Mouse (Mus musculus): ENCODE measurements around the gene Rab43.

Gene Rab43

DNA sequence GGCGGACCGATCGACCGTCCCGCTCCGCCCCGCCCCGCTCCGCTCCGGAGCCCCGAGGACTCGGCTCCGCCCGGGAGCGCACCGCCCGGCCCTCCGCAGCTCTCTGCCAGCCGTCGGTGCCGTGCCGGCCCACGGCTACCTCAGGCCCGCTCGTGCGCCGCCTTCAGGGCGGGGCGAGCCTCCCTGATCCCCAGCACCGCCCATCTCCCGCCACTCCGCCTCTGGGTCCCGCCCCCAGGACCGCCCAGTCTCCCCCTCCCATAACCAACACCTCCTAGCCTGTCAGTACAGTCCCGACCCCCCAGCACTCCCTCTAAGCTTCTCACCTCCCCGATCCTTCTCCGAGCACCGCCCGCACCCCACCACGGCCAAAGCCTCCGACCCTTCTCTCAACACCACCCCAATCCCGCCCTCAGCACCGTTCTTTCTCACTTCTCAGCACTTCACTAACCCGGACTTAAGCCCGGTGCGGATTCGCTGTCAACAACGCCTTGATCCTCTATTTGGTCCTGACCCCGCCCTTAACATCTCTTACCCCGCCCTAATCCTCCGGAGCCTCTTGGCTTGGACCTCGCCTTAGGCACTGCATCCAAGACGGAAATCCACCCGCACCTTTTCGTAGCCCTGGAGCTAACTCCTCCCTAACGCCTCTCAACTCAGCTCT is at the start of gene Rab43:
TSS of gene Rab43 (minus strand) at position 490 of the 664 bp plus-strand sequence.
- DNase-seq = peak; percentile 94

DNA sequence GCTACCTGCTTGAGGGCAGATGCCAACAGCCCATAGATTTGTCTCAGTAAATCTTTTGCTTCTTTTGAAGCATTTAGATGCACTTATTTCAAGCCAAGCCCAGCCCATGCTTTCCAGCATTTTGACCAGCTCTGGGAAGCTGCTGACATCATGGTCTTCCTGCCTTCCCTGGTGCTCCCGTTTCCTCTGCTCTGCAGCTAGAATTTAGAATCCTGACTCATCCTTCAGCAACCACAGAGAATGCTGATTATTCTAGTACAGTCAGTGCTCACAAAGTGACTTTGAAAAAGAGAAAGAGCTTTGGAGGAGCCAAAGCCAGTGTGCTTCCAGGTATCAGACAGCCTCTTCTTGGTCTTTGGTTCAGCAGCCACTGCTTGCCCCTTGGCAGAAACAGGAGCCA is 45.1 kb upstream of the Rab43 start:
- DNase-seq = no peak

DNA sequence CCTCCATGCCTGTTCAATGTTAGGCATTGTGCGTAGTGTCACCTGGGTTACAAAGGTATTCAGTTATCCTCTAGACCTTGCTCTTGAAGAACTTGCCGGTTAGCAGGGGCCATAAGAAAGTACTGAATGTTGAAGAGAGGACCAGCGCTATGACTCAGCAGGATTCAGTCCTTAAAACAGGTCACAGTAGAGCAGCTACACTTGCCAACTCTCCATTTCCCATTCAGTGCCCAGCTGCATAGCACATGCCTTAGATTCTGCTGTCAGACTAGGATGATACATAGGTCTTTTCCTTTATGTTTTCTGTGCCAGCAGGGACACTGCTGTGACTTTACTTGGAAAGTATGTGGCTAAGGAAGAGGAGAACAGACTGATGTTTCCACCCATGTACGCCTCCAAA is 41.5 kb upstream of the Rab43 start:
- peak; percentile 24 for DNase-seq

DNA sequence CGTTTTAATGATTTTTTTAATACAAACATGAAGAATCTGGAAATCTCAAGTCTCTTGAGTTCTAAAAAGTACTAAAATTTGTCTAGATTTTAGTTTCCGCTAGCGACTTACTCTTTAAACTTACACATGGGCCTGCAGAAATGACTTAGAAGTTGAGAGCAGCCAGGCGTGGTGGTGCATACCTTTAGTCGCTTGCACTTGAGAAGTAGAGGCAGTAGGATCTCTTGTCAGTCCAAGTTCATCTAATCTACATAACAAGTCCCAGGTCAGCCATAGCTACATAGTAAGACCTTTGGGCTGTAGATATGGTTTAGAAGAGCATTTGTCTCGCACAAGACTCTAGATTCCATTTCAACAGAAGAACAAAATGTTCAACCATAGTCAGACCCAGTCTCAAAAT is 39.9 kb upstream of the Rab43 start:
- no peak for DNase-seq

DNA sequence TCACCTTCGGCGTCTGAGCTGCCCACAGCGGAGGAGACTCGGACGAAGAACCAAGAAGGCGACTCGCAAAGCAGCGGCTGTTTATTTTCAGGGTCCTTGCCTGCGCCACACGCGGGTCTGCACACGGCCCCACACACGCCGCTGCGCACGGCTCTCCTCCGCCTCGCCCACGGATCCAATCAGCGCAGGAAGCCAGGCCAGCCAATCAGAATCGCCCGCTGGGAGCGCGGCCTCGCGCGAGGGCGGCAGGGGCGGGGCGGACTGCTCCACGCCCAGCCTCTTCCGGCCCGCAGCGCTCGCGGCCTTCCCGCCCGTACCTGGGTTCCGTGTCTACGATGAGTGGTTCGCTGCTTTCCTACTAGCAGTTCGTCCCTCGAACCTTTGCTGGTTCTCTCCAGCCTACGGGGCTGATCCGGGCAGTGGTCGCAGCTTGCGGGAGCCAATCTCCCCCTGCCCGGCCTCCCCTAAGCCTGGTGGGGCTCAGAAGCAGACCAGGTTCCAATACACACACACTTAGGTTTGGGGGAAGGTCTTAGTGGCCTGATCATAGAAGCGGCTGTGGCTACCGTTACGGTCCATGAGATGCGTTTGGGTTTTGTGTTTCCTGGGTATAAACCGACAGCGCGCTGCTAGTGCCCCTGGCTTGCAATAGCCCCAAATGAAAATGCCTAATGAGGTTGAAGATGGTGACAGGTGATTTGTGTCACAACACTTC is 39.1 kb upstream of the Rab43 start, which contains the start of gene Cnbp:
TSS of gene Cnbp (minus strand) at position 207 of the 715 bp plus-strand sequence.
- DNase-seq = peak; percentile 94

DNA sequence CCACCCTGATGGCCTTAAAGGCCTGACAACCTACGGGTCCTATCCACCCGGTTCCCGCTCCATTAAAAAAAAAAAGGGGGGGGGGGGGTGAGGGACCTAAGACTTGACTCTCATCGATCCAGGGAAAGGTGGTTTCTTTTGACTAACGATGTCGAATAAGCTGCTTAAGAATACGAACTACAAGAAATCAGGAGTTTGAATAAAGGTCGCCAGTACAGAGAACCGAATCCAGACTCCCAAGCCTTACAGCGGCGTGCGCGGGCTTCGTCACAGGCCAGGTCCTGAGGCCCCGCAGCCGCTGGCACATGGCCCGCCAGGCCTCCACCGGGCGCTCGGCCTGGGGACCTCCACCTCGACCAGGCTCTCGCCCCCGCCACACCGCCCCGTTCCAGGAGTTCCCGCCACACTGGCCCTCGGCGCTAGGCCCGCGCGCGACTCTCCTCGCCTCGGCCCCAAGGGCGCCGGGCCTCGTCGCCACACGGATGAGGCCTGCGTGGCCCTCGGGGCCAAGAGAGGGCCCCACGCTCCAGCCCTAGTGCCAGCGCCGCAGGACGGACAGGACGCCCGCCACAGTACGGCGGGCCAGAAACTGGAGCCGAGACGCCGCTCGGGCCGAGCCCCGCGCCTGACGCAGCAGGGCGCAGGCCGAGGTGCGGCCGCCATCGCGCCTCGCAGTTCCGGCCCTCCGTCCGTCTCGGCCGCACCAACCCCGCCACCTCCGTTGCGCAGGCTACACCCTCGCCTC is 38.4 kb upstream of the Rab43 start:
- DNase-seq = peak; percentile 44

DNA sequence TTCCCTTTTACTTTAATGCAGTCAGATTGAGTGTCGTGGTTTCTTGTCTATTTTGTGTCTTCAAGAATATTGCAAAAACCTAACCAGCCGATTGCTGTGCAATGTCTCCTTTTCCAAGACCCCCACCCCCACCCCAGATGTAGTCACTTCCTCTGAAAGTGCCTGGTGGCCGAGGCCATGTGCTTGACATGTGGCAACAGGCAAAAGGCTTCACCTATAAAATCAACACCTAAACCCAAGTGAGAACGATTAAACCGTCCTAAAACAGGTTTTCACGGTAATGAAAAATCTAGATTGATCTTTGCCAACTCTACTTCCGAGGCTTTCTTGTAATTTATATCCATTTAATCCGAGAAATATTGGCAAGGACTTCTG is 37.8 kb upstream of the Rab43 start:
- no peak for DNase-seq

DNA sequence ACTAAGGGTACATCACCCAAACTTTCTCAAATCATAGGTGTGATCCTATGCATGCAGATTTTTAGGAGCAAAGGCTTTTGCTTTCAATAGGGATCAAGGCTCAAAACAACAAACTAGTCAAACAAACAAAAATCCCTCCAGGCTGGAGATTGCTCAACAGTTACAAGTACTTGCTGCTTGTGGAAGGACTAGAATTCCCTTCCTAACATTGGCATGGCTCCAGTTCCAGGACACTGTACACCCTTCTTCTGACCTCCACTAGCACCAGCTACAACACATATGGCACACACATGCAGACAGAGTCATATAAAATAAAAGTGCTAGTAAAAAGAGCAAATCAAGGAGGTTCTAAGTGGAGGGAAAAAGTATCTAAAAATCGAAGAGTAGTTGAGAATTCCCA is 34.8 kb upstream of the Rab43 start:
- DNase-seq = no peak

DNA sequence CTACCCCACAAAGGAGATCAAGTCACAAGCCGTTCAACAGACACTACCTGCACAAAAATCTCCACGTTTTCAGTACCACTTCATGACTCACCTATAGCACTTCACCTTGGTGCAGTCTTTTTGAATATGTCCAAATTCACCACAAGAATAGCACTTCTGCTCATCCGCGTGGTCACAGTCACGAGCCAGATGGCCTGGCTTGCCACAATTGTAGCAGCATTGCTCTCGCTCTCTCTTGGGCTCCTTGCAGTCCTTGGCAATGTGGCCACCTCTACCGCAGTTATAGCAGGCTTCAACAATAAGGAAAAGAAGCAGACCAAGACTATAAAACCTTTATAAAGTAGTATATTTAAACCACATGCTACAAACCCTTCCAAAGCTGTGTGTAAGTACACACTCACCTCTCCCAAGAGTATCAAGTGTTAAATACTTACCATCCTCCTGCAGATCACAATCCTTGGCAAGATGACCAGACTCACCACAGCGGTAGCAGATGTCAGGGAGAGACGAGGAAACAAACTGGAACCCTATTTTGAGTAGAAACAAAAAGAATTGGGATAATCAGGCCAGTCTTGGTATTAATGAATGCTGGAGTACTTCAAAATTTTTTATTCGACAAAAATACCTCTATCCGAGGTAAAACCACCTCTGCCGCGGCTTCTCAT is 33.2 kb upstream of the Rab43 start:
- no peak for DNase-seq

DNA sequence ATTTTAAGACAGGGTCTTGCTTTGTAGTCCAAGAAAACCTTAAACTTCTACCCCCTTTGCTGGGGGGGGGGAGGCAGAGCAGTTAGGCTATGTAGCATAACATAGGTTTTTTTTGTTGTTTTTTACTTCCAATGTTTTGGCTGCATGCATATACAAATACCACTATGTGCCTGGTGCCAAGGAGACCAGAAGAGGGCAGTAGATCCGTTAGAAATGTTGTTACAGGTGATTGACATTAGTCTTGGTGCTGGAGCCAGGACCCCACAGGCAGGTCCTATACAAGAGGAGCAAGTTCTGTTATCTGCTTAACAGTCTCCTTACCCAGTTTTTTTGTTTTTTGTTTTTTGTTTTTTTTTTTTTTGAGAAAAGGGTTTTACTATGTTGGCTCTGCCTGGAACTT is 30.3 kb upstream of the Rab43 start:
- DNase-seq = no peak

DNA sequence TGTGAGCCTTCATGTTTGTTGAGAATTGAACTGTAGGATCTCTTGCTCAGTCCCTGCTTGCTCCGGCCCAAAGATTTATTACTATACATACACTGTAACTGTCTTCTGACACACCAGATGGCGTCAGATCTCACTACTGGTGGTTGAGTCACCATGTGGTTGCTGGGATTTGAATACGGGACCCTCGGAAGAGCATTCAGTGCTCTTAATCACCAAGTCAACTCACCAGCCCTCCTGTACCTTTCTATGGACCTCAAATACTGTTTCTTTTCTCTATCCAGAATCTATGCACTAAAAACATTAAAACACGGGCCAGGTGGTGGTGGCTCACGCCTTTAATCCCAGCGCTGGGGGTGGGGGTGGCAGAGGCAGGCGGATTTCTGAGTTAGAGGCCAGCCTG is 29.7 kb upstream of the Rab43 start:
- DNase-seq = no peak

DNA sequence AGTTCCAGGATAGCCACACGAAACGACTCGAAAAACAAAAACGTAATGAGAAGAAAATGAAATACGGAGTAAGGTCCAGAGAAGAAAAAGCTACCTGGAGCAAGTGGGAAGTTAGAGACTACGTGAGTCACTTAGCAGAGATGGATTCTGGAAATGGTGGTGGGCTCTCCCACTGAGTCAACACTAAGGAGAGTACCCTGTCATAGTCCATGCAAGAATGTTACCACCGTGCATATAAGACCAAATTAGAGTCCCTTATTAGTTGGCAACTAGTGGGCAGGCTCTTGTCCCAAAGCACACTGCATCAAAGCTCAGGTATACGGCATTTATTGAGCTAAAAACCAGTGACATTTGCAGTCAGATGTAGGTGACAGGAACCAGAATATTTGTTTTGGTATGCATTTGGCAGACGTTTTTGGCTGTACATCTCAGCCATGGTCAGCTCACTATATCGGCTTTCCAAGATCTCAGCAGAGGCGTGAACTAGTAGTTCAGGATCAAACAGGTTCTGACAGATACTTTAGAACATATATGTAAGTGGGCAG is 27.9 kb upstream of the Rab43 start:
- no peak for DNase-seq

DNA sequence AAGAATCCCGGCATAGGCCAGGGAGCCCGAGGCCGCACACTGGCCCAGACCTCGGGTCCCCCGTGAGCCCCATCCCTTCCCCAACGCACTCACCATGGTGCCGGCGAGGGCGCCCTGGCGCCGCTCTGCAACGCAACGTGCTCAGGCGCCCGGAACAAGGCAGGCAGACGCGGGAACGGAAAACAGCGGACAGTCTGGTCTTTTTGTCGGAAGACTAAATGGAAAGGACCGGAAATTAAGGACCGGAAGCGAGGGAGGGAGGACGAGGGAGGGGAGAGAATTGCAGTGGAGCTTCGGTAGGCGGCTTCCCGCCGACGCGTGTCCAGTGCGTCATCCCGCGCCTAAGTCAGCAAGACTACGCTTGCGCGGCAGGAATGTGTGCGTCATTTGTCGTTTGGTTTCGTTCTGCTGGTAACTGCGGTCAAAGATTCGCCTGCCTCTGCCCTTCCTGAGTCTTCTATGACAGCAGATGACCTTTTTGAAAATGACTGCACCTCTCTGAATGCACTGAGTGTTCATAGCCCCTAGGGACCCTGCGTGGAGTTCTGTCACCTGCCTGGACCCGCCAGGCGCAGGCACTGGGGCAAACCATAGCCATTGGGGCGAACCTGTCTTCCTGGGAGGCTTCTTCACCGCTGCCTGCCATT is 26.7 kb upstream of the Rab43 start, which contains the start of gene Isy1:
TSS of gene Isy1 (minus strand) at position 248 of the 647 bp plus-strand sequence.
- DNase-seq = peak; percentile 96

DNA sequence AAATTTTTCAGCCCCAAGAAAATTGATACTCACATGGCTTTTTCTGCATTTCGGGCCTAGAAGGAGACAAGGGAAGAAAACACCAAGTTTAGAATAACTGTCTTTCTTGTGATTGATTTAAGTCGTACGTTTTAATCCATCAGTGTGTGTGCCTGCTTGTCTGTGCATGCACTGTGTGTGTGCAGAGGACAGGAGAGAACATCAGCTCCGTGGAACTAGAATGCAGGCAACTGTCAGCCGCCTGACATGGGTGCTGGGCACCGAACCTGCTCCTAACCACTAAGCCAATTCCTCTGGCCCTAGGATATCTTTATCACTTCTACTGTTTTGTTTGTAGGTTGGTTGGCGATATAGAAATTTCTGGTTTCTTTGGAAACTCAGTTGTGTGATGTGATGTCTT is 23.7 kb upstream of the Rab43 start, which contains the start of gene Gm45140:
TSS of gene Gm45140 (minus strand) at position 101 of the 400 bp plus-strand sequence.
- DNase-seq = no peak

DNA sequence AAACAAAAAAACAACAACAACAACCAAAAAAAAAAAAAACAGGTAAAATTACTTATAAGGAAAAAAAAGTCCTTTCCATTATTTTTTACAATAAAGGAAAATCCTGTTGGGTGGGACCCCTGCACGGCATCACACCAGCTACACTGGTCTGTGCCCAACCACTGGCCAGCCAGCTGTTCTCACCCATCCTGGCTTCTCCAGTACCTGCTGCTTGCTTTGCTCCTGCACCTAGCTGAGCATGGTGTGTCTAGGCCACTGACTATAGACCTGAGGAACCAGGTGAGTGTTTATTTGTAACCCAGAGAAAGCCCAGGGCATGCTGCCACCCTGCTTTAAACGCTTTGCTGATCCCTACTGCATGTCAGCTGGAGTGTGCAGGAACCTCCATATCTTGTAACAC is 8.4 kb upstream of the Rab43 start:
- DNase-seq = no peak

DNA sequence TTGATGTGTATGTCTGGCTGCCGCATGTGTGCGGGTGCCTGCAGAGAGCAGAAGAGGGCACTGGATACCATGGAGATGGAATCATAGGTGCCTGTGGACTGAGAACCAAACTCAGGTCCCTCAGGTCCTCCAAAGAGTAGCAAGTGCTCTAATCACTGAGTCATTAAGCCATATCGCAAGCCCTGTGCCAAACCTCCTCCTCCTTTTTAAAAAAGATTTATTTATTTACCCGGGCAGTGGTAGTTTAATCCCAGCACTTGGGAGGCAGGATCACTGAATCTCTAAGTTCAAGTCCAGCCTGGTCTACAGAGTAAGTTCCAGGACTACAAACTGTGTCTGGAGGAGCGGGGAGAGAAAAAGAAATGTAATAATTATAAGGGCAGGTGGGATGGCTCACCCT is 2.5 kb upstream of the Rab43 start:
- DNase-seq = no peak

DNA sequence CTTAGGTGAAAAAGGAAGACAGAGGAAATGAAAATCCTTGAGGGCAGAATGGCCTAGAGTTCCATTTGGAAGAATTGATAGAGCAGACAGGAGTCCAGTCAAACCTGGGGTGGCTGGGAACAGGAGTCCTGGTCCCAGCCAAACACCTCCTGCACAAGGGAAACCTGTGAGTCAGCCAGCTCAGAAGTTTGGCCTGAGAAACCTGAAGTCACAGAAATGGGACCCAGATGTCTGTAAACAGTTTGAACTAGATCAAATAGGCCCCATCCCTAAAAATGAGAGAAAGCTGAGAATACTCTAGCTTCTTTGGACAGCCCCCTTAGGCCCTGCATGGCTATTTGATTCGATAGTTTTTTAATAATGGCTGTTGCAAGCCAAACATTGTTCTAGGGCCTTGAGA is 692 bp upstream of the Rab43 start:
- DNase-seq = no peak

DNA sequence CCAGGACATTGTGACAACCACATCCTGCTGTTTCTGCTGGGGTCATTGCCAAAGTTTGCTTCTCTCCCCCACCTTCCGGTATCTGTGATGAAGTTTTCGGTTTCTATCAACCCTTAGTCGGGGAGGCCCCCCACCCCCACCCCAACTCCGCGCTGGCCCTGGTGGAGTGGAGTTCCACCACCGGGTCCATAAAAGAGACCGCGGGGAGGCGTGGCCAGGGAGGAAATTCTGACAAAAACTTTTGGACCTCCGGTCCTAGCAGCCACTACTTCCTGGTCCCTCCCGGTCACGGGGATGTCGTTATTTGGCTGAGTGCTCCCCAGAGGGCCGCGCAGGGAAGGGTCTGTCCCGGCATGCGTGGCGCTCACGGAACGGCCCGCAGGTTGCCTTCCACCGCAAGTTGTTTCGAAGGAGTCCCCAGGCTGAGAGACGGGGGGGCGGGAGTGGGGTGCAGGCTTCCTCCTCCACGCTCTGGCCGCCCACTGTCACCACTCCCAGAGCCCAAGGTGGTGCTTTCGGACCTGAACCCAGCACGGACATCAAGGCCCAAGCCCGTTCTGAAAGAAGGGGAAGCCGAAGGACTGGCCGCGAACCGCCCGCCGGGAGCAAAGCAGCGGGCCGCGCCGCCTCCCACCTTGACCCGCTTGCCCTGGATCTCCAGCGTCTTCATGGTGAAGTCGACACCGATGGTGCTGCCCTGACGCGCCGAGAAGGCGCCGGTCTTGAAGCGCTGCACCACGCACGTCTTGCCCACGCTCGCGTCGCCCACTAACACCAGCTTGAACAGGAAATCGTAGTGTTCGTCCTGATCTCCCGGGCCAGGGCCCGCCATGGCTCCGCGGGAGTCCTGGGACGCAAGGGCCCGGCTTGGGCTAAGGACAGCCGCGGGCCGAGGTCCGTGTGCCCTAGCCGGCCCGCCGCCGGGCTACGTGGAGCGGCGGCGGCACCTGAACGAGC is 973 bp downstream of the Rab43 start:
- peak; percentile 77 for DNase-seq

DNA sequence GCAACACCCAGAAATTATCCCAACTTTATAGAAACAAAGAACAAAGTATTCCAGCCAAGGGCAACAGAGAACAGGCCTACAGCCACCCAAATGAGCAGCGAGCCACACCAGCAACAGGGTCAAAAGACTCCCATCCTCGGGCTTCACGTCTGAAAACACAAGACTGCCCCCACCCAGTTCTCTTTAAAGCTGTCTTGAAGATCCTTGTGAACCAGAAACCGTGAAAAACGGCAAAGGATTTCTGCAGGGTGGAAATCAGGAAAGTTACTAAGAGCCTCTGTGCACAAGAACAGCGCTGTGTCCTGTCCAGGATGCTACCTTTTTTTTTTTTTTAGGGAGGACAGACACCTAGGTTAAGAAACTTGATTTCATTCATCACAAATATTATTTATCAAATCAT is 1.7 kb downstream of the Rab43 start:
- DNase-seq = no peak

DNA sequence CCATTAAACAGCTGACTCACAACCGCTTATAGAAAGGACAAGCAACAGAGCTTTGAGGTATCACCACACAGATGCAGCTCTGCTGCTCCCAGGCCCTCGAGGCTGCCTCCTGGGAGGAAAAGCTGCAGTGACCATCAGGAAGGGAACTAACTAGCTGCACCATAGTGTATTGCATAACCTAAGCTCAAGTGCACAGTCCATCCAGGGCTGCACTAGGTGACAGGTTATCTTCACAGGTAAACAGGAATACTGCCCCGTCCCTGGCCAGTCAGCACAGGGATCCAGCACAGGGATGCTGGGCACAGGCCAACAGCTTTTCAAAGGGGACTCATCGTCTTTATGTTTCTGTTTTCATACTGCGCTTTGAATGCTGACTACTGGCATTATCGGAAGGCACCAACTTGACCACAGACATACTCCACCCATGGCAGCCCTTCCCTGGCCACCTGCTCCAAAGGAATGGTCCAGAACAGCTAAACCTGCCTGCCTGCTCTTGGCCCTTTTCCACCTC is 2.3 kb downstream of the Rab43 start:
- DNase-seq = peak; percentile 45

DNA sequence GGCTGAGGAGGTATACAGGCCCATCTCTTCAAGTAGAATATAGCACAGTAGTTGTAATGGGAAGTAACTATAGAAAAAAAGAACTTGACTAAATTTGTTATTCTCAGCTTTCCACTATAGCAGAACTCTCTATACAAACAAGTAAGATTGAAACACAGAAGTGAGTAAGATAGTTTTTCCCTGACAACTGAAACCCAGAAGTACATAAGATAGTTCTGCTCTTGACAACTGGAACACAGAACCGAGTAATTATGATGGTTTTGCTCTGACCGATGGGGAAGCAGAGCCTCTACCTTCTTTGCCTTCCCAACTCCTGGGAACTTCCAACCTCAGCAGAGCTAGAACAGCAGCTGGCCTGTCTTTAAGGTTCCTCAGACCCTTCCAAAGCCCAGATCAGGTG is 2.8 kb downstream of the Rab43 start:
- no peak for DNase-seq

Data from kidney, adult 11 months (tissue).